Mouse (Mus musculus): ENCODE data around the gene Gm10188.

The Gm10188 gene

GRCm38 (mm10) chr1:132191786-132192680, 37.5 kb downstream of the Gm10188 start:
- DNase-seq, result no peak

- DNase-seq, result no peak
These were observed 38.3 kb downstream of the Gm10188 start, which contains the start of the genes Lemd1 and AC124108.1 for GRCm38 (mm10) chr1:132191093-132191785. TSS of gene Lemd1 (plus strand) at chr1:132191431. TSS of gene AC124108.1 (plus strand) at chr1:132191457.

- no peak for DNase-seq
These were observed 38.9 kb downstream of the Gm10188 start for GRCm38 (mm10) chr1:132190621-132191092.

GRCm38 (mm10) chr1:132190040-132190513, 39.5 kb downstream of the Gm10188 start:
- no peak for DNase-seq

- DNase-seq, result no peak
These were observed 40.3 kb downstream of the Gm10188 start for GRCm38 (mm10) chr1:132189231-132189630.

GRCm38 (mm10) chr1:132188442-132189066, 41.0 kb downstream of the Gm10188 start:
- no peak for DNase-seq

GRCm38 (mm10) chr1:132186303-132186702, 43.3 kb downstream of the Gm10188 start:
- DNase-seq, result no peak
